18 mouse cellular contexts compared by ENCODE assay signal in genomic region chr9:53664819-53665218, GRCm38 (mm10). TPM values are rescaled to one million over a fixed set of nuclear protein-coding genes. Genes with fewer than 3 reads are reported as not detected.
DNase-seq lines count a peak whose midpoint lies in the region; ATAC-seq and TF ChIP-seq lines count a peak whose summit lies in the region.
"Had no signal": no experiment of that assay in that cellular context is flagged by ENCODE, and none has a peak within 500 bp of the region (broad histone marks: within the 10 kb centered on the region; RNA-seq: fewer than 3 reads in every experiment).

No protein-coding gene starts in this region.

- no peak overlapping the region for H3K4me3 ChIP-seq in forebrain, embryonic 13.5 days
- H3K4me3 ChIP-seq in forebrain, postnatal 0 days (ENCODE audit: low read depth, low read length): no peak overlapping the region
- H3K4me3 ChIP-seq in limb, embryonic 12.5 days (replicated peaks): no peak overlapping the region
- H3K4me3 ChIP-seq in limb, embryonic 10.5 days: no peak overlapping the region
- H3K4me3 ChIP-seq in embryonic facial prominence, embryonic 13.5 days: no peak overlapping the region
- no peak overlapping the region for H3K4me3 ChIP-seq in midbrain, postnatal 0 days (ENCODE audit: low read depth, low read length)
- H3K4me3 ChIP-seq: heart, embryonic 10.5 days; stomach, embryonic 15.5 days had no signal

- H3K9me3 ChIP-seq in forebrain, embryonic 13.5 days (replicated peaks): no peaks in the 10 kb centered on the region
- H3K9me3 ChIP-seq in forebrain, postnatal 0 days (ENCODE audit: low read length): no peaks in the 10 kb centered on the region
- no peaks in the 10 kb centered on the region for H3K9me3 ChIP-seq in limb, embryonic 12.5 days
- no peaks in the 10 kb centered on the region for H3K9me3 ChIP-seq in limb, embryonic 10.5 days (replicated peaks)
- no peaks in the 10 kb centered on the region for H3K9me3 ChIP-seq in embryonic facial prominence, embryonic 13.5 days
- no peaks in the 10 kb centered on the region for H3K9me3 ChIP-seq in midbrain, postnatal 0 days (ENCODE audit: low read length)
- H3K9me3 ChIP-seq: heart, embryonic 10.5 days; stomach, embryonic 15.5 days had no signal

- H3K4me2 ChIP-seq in forebrain, embryonic 13.5 days: peak overlapping the region; percentile 29; the same call in 1 of the 2 replicates
- H3K4me2 ChIP-seq in forebrain, postnatal 0 days (ENCODE audit: low read depth): no peak overlapping the region
- 0 out of 2 replicates have a peak overlapping the region, but pooled peaks have one; percentile 84 for H3K4me2 ChIP-seq in limb, embryonic 12.5 days
- peak overlapping the region; percentile 88 for H3K4me2 ChIP-seq in embryonic facial prominence, embryonic 13.5 days
- H3K4me2 ChIP-seq in midbrain, postnatal 0 days (ENCODE audit: low read depth, low read length, poor library complexity, severe bottlenecking): peak overlapping the region; percentile 24; the same call in 1 of the 2 replicates

- no peak for DNase-seq in forebrain, postnatal 0 days
- DNase-seq in limb, embryonic 10.5 days (ENCODE audit: low spot score): no peak
- DNase-seq in midbrain, postnatal 0 days (ENCODE audit: low spot score): no peak
- no peak for DNase-seq in gastrocnemius, postnatal 25 days
- DNase-seq in spleen, postnatal 36 days (ENCODE audit: low spot score in 2 of 2): no peak
- DNase-seq: cerebellum, adult 11 months; gastrocnemius, postnatal 14 days; heart, postnatal 36 days; kidney, adult 18-20 months; kidney, postnatal 36 days; liver, postnatal 0 days; thymus, postnatal 14 days had no signal

- TF ChIP-seq CTCF in forebrain, postnatal 0 days (IDR thresholded peaks at IDR 0.05; ENCODE audit: low read depth): no peak
- TF ChIP-seq CTCF in midbrain, postnatal 0 days (IDR thresholded peaks at IDR 0.05): no peak

- no peaks in the 10 kb centered on the region for H3K27me3 ChIP-seq in forebrain, embryonic 13.5 days
- no peaks in the 10 kb centered on the region for H3K27me3 ChIP-seq in forebrain, postnatal 0 days (ENCODE audit: insufficient read depth, low read length)
- H3K27me3 ChIP-seq in limb, embryonic 12.5 days: no peaks in the 10 kb centered on the region
- no peaks in the 10 kb centered on the region for H3K27me3 ChIP-seq in limb, embryonic 10.5 days (ENCODE audit: low read depth, poor library complexity, severe bottlenecking)
- H3K27me3 ChIP-seq in embryonic facial prominence, embryonic 13.5 days: no peaks in the 10 kb centered on the region
- H3K27me3 ChIP-seq in midbrain, postnatal 0 days (ENCODE audit: insufficient read depth, low read length): no peaks in the 10 kb centered on the region
- H3K27me3 ChIP-seq: Patski; stomach, embryonic 15.5 days had no signal

- 75% methylated on average over 2 of the region's 2 CpGs for WGBS in forebrain, embryonic 13.5 days
- 52% methylated on average over 2 of the region's 2 CpGs for WGBS in forebrain, postnatal 0 days
- WGBS in limb, embryonic 12.5 days: 75% methylated on average over 2 of the region's 2 CpGs
- 91% methylated on average over 2 of the region's 2 CpGs for WGBS in limb, embryonic 10.5 days
- WGBS in embryonic facial prominence, embryonic 13.5 days: 81% methylated on average over 2 of the region's 2 CpGs
- WGBS in midbrain, postnatal 0 days: 70% methylated on average over 2 of the region's 2 CpGs

- no peak overlapping the region for H3K27ac ChIP-seq in forebrain, embryonic 13.5 days
- no peak overlapping the region for H3K27ac ChIP-seq in forebrain, postnatal 0 days (ENCODE audit: low read depth, low read length)
- no peak overlapping the region for H3K27ac ChIP-seq in limb, embryonic 12.5 days
- no peak overlapping the region for H3K27ac ChIP-seq in limb, embryonic 10.5 days
- no peak overlapping the region for H3K27ac ChIP-seq in embryonic facial prominence, embryonic 13.5 days
- H3K27ac ChIP-seq in midbrain, postnatal 0 days (ENCODE audit: low read depth, low read length): no peak overlapping the region
- H3K27ac ChIP-seq: heart, embryonic 10.5 days; stomach, embryonic 15.5 days had no signal

- peaks cover 23% of the 10 kb centered on the region for H3K4me1 ChIP-seq in forebrain, embryonic 13.5 days
- peaks cover 11% of the 10 kb centered on the region; the same call in 1 of the 2 replicates for H3K4me1 ChIP-seq in forebrain, postnatal 0 days (ENCODE audit: insufficient read depth)
- H3K4me1 ChIP-seq in limb, embryonic 12.5 days (replicated peaks): peaks cover 17% of the 10 kb centered on the region
- peaks cover 10% of the 10 kb centered on the region for H3K4me1 ChIP-seq in limb, embryonic 10.5 days
- H3K4me1 ChIP-seq in embryonic facial prominence, embryonic 13.5 days: peaks cover 19% of the 10 kb centered on the region
- H3K4me1 ChIP-seq in midbrain, postnatal 0 days (ENCODE audit: insufficient read depth, low read length): peaks cover 8% of the 10 kb centered on the region; the same call in 1 of the 2 replicates

- no peaks in the 10 kb centered on the region for H3K36me3 ChIP-seq in forebrain, embryonic 13.5 days (ENCODE audit: poor library complexity, severe bottlenecking)
- H3K36me3 ChIP-seq in forebrain, postnatal 0 days (ENCODE audit: insufficient read depth): no peaks in the 10 kb centered on the region
- H3K36me3 ChIP-seq in limb, embryonic 12.5 days: 0 out of 2 replicates have a peak, but pooled peaks cover 3% of the 10 kb centered on the region
- peaks cover 9% of the 10 kb centered on the region; the same call in 1 of the 2 replicates for H3K36me3 ChIP-seq in limb, embryonic 10.5 days
- H3K36me3 ChIP-seq in embryonic facial prominence, embryonic 13.5 days: 0 out of 2 replicates have a peak, but pooled peaks cover 3% of the 10 kb centered on the region
- no peaks in the 10 kb centered on the region for H3K36me3 ChIP-seq in midbrain, postnatal 0 days (ENCODE audit: insufficient read depth, low read length)
- H3K36me3 ChIP-seq: stomach, embryonic 15.5 days had no signal

- no peak overlapping the region for H3K9ac ChIP-seq in forebrain, embryonic 13.5 days
- H3K9ac ChIP-seq in forebrain, postnatal 0 days: no peak overlapping the region
- no peak overlapping the region for H3K9ac ChIP-seq in limb, embryonic 12.5 days (replicated peaks)
- no peak overlapping the region for H3K9ac ChIP-seq in embryonic facial prominence, embryonic 13.5 days
- H3K9ac ChIP-seq in midbrain, postnatal 0 days (replicated peaks; ENCODE audit: low read length, poor library complexity, severe bottlenecking): no peak overlapping the region
- H3K9ac ChIP-seq: liver, postnatal 0 days; stomach, embryonic 15.5 days had no signal

- no peak for ATAC-seq in forebrain, embryonic 13.5 days
- no peak for ATAC-seq in forebrain, postnatal 0 days
- no peak for ATAC-seq in limb, embryonic 12.5 days (ENCODE audit: insufficient number of reproducible peaks, insufficient read depth, low FRiP score, low TSS enrichment, low read depth)
- ATAC-seq in embryonic facial prominence, embryonic 13.5 days (ENCODE audit: insufficient number of reproducible peaks, insufficient read depth, low FRiP score, low TSS enrichment, low read depth): no peak
- no peak for ATAC-seq in midbrain, postnatal 0 days (ENCODE audit: low FRiP score)
- ATAC-seq: liver, postnatal 0 days; Patski had no signal

RNA-seq across cellular contexts. Expression of gene Cul5, which starts 5.0 kb away (rescaled TPM):
- 42.6 and 44.2 TPM in 2 replicates for polyA plus RNA-seq in forebrain, embryonic 13.5 days (2015; fragmentation: Nextera tagmentation; extraction: Ambion mirVana)
- total RNA-seq in forebrain, postnatal 0 days (2014; rRNA removed): 59.3 and 72.5 TPM in 2 replicates
- 25.2 and 40.9 TPM in 2 replicates for polyA plus RNA-seq in forebrain, postnatal 0 days (2015; fragmentation: Nextera tagmentation; extraction: Ambion mirVana)
- polyA plus RNA-seq in limb, embryonic 12.5 days (2016; fragmentation: Nextera tagmentation; extraction: Ambion mirVana): 46.8 and 47.2 TPM in 2 replicates
- 37.0 and 41.7 TPM in 2 replicates for polyA plus RNA-seq in limb, embryonic 10.5 days (2016; fragmentation: Nextera tagmentation; extraction: Ambion mirVana)
- 36.1 and 39.4 TPM in 2 replicates for polyA plus RNA-seq in embryonic facial prominence, embryonic 13.5 days (2015; fragmentation: Nextera tagmentation; extraction: Ambion mirVana)
- 45.3 and 47.0 TPM in 2 replicates for total RNA-seq in midbrain, postnatal 0 days (2014; rRNA removed)
- polyA plus RNA-seq in midbrain, postnatal 0 days (2015; fragmentation: Nextera tagmentation; extraction: Ambion mirVana): 31.5 and 36.6 TPM in 2 replicates
- 10 to 100 TPM; 59.5 TPM for total RNA-seq in gastrocnemius, postnatal 25 days (2021)

RNA-seq across cellular contexts. Expression of gene Rab39, which starts 41.2 kb away (rescaled TPM):
- polyA plus RNA-seq in forebrain, embryonic 13.5 days (2015; fragmentation: Nextera tagmentation; extraction: Ambion mirVana): 3.1 and 4.2 TPM in 2 replicates
- 1.8 and 2.5 TPM in 2 replicates for total RNA-seq in forebrain, postnatal 0 days (2014; rRNA removed)
- polyA plus RNA-seq in forebrain, postnatal 0 days (2015; fragmentation: Nextera tagmentation; extraction: Ambion mirVana): 1.2 and 1.3 TPM in 2 replicates
- polyA plus RNA-seq in limb, embryonic 12.5 days (2016; fragmentation: Nextera tagmentation; extraction: Ambion mirVana): 0.24 and 0.41 TPM in 2 replicates
- polyA plus RNA-seq in limb, embryonic 10.5 days (2016; fragmentation: Nextera tagmentation; extraction: Ambion mirVana): 0.53 and 1.0 TPM in 2 replicates
- 0.52 and 0.73 TPM in 2 replicates for polyA plus RNA-seq in embryonic facial prominence, embryonic 13.5 days (2015; fragmentation: Nextera tagmentation; extraction: Ambion mirVana)
- 1.2 and 2.5 TPM in 2 replicates for total RNA-seq in midbrain, postnatal 0 days (2014; rRNA removed)
- polyA plus RNA-seq in midbrain, postnatal 0 days (2015; fragmentation: Nextera tagmentation; extraction: Ambion mirVana): 0.83 and 1.5 TPM in 2 replicates
- not detected for total RNA-seq in gastrocnemius, postnatal 25 days (2021)
- total RNA-seq: gastrocnemius, postnatal 14 days had no signal
- polyA plus RNA-seq: Patski had no signal

RNA-seq across cellular contexts. Expression of gene Acat1, which starts 54.6 kb away (rescaled TPM):
- 124 and 132 TPM in 2 replicates for polyA plus RNA-seq in forebrain, embryonic 13.5 days (2015; fragmentation: Nextera tagmentation; extraction: Ambion mirVana)
- total RNA-seq in forebrain, postnatal 0 days (2014; rRNA removed): 164 and 193 TPM in 2 replicates
- polyA plus RNA-seq in forebrain, postnatal 0 days (2015; fragmentation: Nextera tagmentation; extraction: Ambion mirVana): 199 and 218 TPM in 2 replicates
- polyA plus RNA-seq in limb, embryonic 12.5 days (2016; fragmentation: Nextera tagmentation; extraction: Ambion mirVana): 68.5 and 68.6 TPM in 2 replicates
- 26.2 and 36.9 TPM in 2 replicates for polyA plus RNA-seq in limb, embryonic 10.5 days (2016; fragmentation: Nextera tagmentation; extraction: Ambion mirVana)
- polyA plus RNA-seq in embryonic facial prominence, embryonic 13.5 days (2015; fragmentation: Nextera tagmentation; extraction: Ambion mirVana): 113 and 131 TPM in 2 replicates
- 126 and 130 TPM in 2 replicates for total RNA-seq in midbrain, postnatal 0 days (2014; rRNA removed)
- 169 and 182 TPM in 2 replicates for polyA plus RNA-seq in midbrain, postnatal 0 days (2015; fragmentation: Nextera tagmentation; extraction: Ambion mirVana)
- total RNA-seq in gastrocnemius, postnatal 25 days (2021): 100 to 1,000 TPM in 1 of 2 experiments, 10 to 100 TPM in 1; 84.1 to 102 TPM
